Mouse (Mus musculus): ENCODE measurements around the gene Bmp5. TPM values are rescaled to one million over a fixed set of nuclear protein-coding genes. Genes with fewer than 3 reads are reported as not detected.
"Not testable (repeated sequence)": the region's sequence is repeated elsewhere in the genome, so short reads cannot be mapped to it uniquely, and the experiment has no call there.

The Bmp5 gene
- total RNA-seq, 1 experiment: 0.13 TPM

DNA sequence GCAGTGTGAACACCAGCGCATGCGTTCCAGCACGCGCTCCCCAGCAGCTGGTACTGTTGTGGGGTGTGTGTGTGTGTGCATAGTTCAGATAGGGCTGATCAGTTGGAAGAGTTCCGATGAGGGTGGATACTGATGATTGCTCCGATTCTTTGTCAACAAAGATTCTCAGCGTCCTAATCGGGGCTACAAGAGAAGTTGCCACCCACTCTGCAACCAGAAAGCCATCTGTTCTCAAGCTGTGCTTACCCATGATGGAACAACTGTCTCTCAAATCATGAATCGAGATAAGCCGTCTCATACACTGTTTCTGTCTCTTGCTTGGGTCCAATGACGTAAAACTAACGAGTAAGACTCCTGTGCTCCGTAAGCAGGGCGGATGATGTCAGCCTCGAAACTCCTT is 12.0 kb downstream of the Bmp5 start:
- in situ Hi-C loops (cut with MboI; ENCODE audit: low sequenced_read_pairs in 2 of 2, unreplicated experiment in 2 of 2): no loop called here
- Histone ChIP-seq H3K27ac (ENCODE audit: insufficient read depth, low read depth, low read length, poor library complexity, severe bottlenecking) (no peak overlapping the region), H3K9ac (ENCODE audit: insufficient read depth, low read depth, low read length, poor library complexity, severe bottlenecking) (no peak overlapping the region), H3K4me3 (ENCODE audit: insufficient read depth in 1 of 2, low read depth in 1 of 2, low read length in 2 of 2, poor library complexity in 1 of 2, severe bottlenecking in 1 of 2) (no peak overlapping the region), H3K9me3 (ENCODE audit: control insufficient read depth, insufficient read depth, low read depth, low read length) (no peaks in the 10 kb centered on the region), H3K4me1 (ENCODE audit: control insufficient read depth in 2 of 2, insufficient read depth in 2 of 2, low read length in 2 of 2, poor library complexity in 1 of 2) (no peaks in the 10 kb centered on the region), H3K36me3 (ENCODE audit: control insufficient read depth, insufficient read depth, low read length, poor library complexity, severe bottlenecking) (no peaks in the 10 kb centered on the region)
- no peak for DNase-seq (ENCODE audit: low read depth, low spot score)
- TF ChIP-seq CHD2 (IDR thresholded peaks at IDR 0.05; ENCODE audit: low read depth, low read length): no peak
- TF ChIP-seq MAFK (IDR thresholded peaks at IDR 0.05; ENCODE audit: insufficient read depth, low read depth, low read length): no peak
- TF ChIP-seq HCFC1 (IDR thresholded peaks at IDR 0.05; ENCODE audit: borderline replicate concordance, insufficient read depth, low read length): no peak
- no peak for TF ChIP-seq ZNF384 (IDR thresholded peaks at IDR 0.05; ENCODE audit: low read depth, low read length)
- TF ChIP-seq ZC3H11A (IDR thresholded peaks at IDR 0.05; ENCODE audit: borderline replicate concordance, low read depth, low read length): no peak

DNA sequence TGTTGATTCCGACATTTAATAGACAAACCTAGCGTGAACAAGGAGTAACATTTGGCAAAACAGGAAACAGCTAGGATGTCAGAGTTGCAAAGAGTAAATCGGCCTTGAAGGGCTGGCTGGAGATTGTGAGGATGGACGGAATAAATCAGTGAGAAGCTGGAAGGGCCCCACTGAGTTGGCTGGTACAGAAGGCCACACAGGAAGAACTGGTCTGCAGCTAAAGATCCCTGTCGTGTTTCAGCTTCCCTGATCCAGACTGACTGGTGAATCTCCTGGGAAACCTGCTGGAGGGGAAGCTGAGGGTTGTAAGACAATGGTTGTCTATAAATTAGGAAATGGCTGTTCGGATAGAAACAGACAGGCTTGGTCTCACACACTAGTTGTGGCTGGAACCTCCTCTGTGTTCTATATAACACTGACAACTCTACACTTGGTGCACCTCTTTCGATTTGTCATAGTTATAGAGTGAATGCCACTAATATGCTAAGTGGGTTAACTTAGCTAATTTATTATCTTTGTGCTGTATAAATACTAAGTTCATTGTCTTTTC is 14.8 kb downstream of the Bmp5 start:
- Histone ChIP-seq H3K4me1 (ENCODE audit: control insufficient read depth in 2 of 2, insufficient read depth in 2 of 2, low read length in 2 of 2, poor library complexity in 1 of 2) (no peaks in the 10 kb centered on the region), H3K36me3 (ENCODE audit: control insufficient read depth, insufficient read depth, low read length, poor library complexity, severe bottlenecking) (no peaks in the 10 kb centered on the region), H3K9me3 (ENCODE audit: control insufficient read depth, insufficient read depth, low read depth, low read length) (no peaks in the 10 kb centered on the region), H3K4me3 (ENCODE audit: insufficient read depth in 1 of 2, low read depth in 1 of 2, low read length in 2 of 2, poor library complexity in 1 of 2, severe bottlenecking in 1 of 2) (no peak overlapping the region), H3K27ac (ENCODE audit: insufficient read depth, low read depth, low read length, poor library complexity, severe bottlenecking) (no peak overlapping the region), H3K9ac (ENCODE audit: insufficient read depth, low read depth, low read length, poor library complexity, severe bottlenecking) (no peak overlapping the region)
- TF ChIP-seq ZC3H11A (IDR thresholded peaks at IDR 0.05; ENCODE audit: borderline replicate concordance, low read depth, low read length): no peak
- no peak for TF ChIP-seq MAFK (IDR thresholded peaks at IDR 0.05; ENCODE audit: insufficient read depth, low read depth, low read length)
- TF ChIP-seq CHD2 (IDR thresholded peaks at IDR 0.05; ENCODE audit: low read depth, low read length): no peak
- no peak for TF ChIP-seq HCFC1 (IDR thresholded peaks at IDR 0.05; ENCODE audit: borderline replicate concordance, insufficient read depth, low read length)
- TF ChIP-seq ZNF384 (IDR thresholded peaks at IDR 0.05; ENCODE audit: low read depth, low read length): no peak
- in situ Hi-C loops (cut with MboI; ENCODE audit: low sequenced_read_pairs in 2 of 2, unreplicated experiment in 2 of 2): no loop called here
- DNase-seq (ENCODE audit: low read depth, low spot score): no peak

DNA sequence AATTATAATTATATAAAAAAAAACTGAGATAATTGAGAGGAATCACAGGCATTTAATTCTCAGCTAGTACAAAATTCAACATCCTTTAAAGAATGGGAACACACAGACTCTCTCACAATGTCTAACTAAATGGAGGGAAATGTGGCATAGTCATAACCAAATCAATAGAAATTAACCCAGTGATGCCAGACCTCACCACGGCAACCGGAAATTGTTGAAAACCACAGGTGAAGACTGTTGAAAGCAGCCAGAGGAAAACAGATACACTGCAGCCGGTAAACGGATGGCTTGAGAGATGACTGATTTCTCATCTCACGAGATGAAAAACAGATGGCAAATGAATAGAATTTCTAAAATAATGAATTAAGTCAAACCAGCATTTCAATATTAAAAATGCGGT is 29.8 kb downstream of the Bmp5 start:
- no peaks in the 10 kb centered on the region for H3K36me3 ChIP-seq (ENCODE audit: control insufficient read depth, insufficient read depth, low read length, poor library complexity, severe bottlenecking)
- H3K9me3 ChIP-seq (ENCODE audit: control insufficient read depth, insufficient read depth, low read depth, low read length): no peaks in the 10 kb centered on the region
- TF ChIP-seq CHD2 (IDR thresholded peaks at IDR 0.05; ENCODE audit: low read depth, low read length) (no peak), ZC3H11A (IDR thresholded peaks at IDR 0.05; ENCODE audit: borderline replicate concordance, low read depth, low read length) (no peak), MAFK (IDR thresholded peaks at IDR 0.05; ENCODE audit: insufficient read depth, low read depth, low read length) (no peak), HCFC1 (IDR thresholded peaks at IDR 0.05; ENCODE audit: borderline replicate concordance, insufficient read depth, low read length) (no peak), ZNF384 (IDR thresholded peaks at IDR 0.05; ENCODE audit: low read depth, low read length) (no peak)
- H3K27ac ChIP-seq (ENCODE audit: insufficient read depth, low read depth, low read length, poor library complexity, severe bottlenecking): no peak overlapping the region
- no peaks in the 10 kb centered on the region for H3K4me1 ChIP-seq (ENCODE audit: control insufficient read depth in 2 of 2, insufficient read depth in 2 of 2, low read length in 2 of 2, poor library complexity in 1 of 2)
- no peak overlapping the region for H3K9ac ChIP-seq (ENCODE audit: insufficient read depth, low read depth, low read length, poor library complexity, severe bottlenecking)
- no peak overlapping the region for H3K4me3 ChIP-seq (ENCODE audit: insufficient read depth in 1 of 2, low read depth in 1 of 2, low read length in 2 of 2, poor library complexity in 1 of 2, severe bottlenecking in 1 of 2)
- in situ Hi-C loops (cut with MboI; ENCODE audit: low sequenced_read_pairs in 2 of 2, unreplicated experiment in 2 of 2): no loop called here
- no peak for DNase-seq (ENCODE audit: low read depth, low spot score)

DNA sequence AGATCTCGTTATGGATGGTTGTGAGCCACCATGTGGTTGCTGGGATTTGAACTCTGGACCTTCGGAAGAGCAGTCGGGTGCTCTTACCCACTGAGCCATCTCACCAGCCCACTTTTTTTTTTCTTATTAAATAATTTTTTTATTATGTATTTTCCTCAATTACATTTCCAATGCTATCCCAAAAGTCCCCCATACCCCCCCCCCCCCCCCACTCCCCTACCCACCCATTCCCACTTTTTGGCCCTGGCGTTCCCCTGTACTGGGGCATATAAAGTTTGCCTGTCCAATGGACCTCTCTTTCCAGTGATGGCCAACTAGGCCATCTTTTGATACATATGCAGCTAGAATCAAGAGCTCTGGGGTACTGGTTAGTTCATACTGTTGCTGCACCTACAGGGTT is 33.0 kb downstream of the Bmp5 start:
- in situ Hi-C loops (cut with MboI; ENCODE audit: low sequenced_read_pairs in 2 of 2, unreplicated experiment in 2 of 2); H3K4me1 ChIP-seq (ENCODE audit: control insufficient read depth in 2 of 2, insufficient read depth in 2 of 2, low read length in 2 of 2, poor library complexity in 1 of 2); H3K27ac ChIP-seq (ENCODE audit: insufficient read depth, low read depth, low read length, poor library complexity, severe bottlenecking): not testable (repeated sequence)

DNA sequence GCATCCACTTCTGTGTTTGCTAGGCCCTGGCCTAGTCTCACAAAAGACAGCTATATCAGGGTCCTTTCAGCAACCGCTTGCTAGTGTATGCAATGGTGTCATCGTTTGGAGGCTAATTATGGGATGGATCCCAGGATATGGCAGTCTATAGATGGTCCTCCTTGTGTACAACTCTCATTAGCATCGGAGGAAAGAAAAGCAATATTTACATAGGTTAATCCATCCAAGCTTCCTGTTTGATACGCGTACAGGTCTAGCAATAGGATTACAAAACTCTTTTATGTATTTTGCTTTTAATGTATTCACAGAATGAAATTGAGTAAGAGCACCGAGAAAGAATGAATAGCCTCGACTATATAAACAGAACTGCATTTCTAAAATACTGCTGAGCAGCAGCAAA is 33.5 kb downstream of the Bmp5 start:
- Histone ChIP-seq H3K27ac (ENCODE audit: insufficient read depth, low read depth, low read length, poor library complexity, severe bottlenecking) (no peak overlapping the region), H3K36me3 (ENCODE audit: control insufficient read depth, insufficient read depth, low read length, poor library complexity, severe bottlenecking) (no peaks in the 10 kb centered on the region), H3K4me3 (ENCODE audit: insufficient read depth in 1 of 2, low read depth in 1 of 2, low read length in 2 of 2, poor library complexity in 1 of 2, severe bottlenecking in 1 of 2) (no peak overlapping the region), H3K9ac (ENCODE audit: insufficient read depth, low read depth, low read length, poor library complexity, severe bottlenecking) (no peak overlapping the region), H3K9me3 (ENCODE audit: control insufficient read depth, insufficient read depth, low read depth, low read length) (no peaks in the 10 kb centered on the region), H3K4me1 (ENCODE audit: control insufficient read depth in 2 of 2, insufficient read depth in 2 of 2, low read length in 2 of 2, poor library complexity in 1 of 2) (no peaks in the 10 kb centered on the region)
- in situ Hi-C loops (cut with MboI; ENCODE audit: low sequenced_read_pairs in 2 of 2, unreplicated experiment in 2 of 2): no loop called here
- DNase-seq (ENCODE audit: low read depth, low spot score): no peak
- TF ChIP-seq MAFK (IDR thresholded peaks at IDR 0.05; ENCODE audit: insufficient read depth, low read depth, low read length) (no peak), CHD2 (IDR thresholded peaks at IDR 0.05; ENCODE audit: low read depth, low read length) (no peak), HCFC1 (IDR thresholded peaks at IDR 0.05; ENCODE audit: borderline replicate concordance, insufficient read depth, low read length) (no peak), ZNF384 (IDR thresholded peaks at IDR 0.05; ENCODE audit: low read depth, low read length) (no peak), ZC3H11A (IDR thresholded peaks at IDR 0.05; ENCODE audit: borderline replicate concordance, low read depth, low read length) (no peak)

More for the DNA sequence above, 33.0 kb downstream of the Bmp5 start:
- not testable (repeated sequence) for H3K4me3 ChIP-seq (ENCODE audit: insufficient read depth in 1 of 2, low read depth in 1 of 2, low read length in 2 of 2, poor library complexity in 1 of 2, severe bottlenecking in 1 of 2); H3K9ac ChIP-seq (ENCODE audit: insufficient read depth, low read depth, low read length, poor library complexity, severe bottlenecking); H3K9me3 ChIP-seq (ENCODE audit: control insufficient read depth, insufficient read depth, low read depth, low read length); DNase-seq (ENCODE audit: low read depth, low spot score); H3K36me3 ChIP-seq (ENCODE audit: control insufficient read depth, insufficient read depth, low read length, poor library complexity, severe bottlenecking)
